Mouse (Mus musculus): ENCODE data around the gene Mmel1. TPM values are rescaled to one million over a fixed set of nuclear protein-coding genes. Genes with fewer than 3 reads are reported as not detected.

Mmel1 gene
- polyA plus RNA-seq, 1 experiment from 2014 or later, result 0.13 TPM

DNA sequence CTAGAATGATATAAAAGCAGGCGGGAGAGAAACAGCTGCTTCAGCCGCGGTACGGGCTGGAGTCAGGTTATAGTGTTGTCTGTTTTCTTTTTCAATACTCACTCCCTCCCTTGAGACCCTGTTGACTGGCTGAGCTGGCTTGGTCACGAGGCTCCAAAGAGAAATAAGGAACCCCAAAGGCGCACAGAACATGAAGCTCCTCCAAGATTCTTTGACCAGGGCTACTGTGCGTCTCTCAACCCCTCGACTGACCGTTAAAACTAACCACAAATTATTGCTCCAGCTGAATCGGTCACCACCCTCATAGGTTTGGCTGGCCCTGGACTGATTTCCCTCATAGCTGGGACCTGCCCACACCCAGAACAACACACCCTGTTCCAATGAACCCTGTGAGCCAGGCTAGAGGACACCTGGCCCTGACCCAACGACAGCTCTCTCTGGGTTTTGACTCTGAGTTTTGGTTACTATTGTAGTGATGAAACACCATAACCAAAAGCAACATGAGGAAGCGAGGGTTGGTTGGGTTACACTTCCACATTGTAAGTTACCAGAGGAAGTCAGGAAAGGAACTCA is 59.8 kb downstream of the Mmel1 start:
- no peak overlapping the region for H3K9ac ChIP-seq
- 0 out of 2 replicates have a peak overlapping the region, but pooled peaks have one; percentile 21 for H3K27ac ChIP-seq (ENCODE audit: low read depth)
- H3K27me3 ChIP-seq (ENCODE audit: insufficient read depth, low read length), result no peaks in the 10 kb centered on the region
- H3K36me3 ChIP-seq (ENCODE audit: insufficient read depth), result no peaks in the 10 kb centered on the region
- TF ChIP-seq CTCF (IDR thresholded peaks at IDR 0.05; ENCODE audit: low read depth), result no peak
- WGBS, result 74% methylated on average over 12 of the region's 12 CpGs
- ATAC-seq (ENCODE audit: insufficient read depth), result 0 out of 2 replicates have a peak, but pooled peaks have one; percentile 22
- peaks cover 5% of the 10 kb centered on the region for H3K4me1 ChIP-seq (ENCODE audit: insufficient read depth)
- H3K4me3 ChIP-seq (ENCODE audit: low read depth, low read length), result no peak overlapping the region
- DNase-seq, result no peak
- H3K4me2 ChIP-seq, result peak overlapping the region; percentile 50; the same call in 1 of the 2 replicates
- no peaks in the 10 kb centered on the region for H3K9me3 ChIP-seq (ENCODE audit: low read depth, low read length)

DNA sequence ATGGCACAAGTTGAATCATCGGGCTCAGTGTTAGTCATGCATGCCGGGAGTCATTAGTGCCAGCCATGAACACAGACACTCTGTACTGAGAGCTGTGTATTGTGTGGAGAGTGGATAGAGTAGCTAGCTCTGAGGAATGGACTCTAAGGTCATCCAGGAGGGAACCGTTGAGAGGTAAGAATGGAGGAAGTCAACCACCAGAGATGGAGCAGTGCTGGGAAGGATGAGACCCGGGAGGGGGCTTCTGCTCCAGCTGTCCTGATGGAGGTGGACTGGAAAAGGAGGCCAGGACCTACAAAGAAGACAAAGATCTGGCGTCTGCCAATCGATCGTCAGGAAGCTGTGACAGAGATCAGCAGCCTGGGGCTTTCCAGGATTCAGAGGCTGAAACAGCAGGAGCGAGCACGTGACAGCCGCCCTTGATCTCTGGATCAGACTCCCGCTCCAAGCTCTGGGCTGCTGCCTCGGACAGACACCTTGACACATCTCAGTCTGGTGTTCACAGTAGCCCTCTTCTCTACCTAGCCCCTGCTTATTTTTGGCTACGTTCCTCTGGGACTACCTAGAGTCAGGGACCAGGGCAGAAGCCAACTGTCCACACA is 64.0 kb downstream of the Mmel1 start:
- TF ChIP-seq CTCF (IDR thresholded peaks at IDR 0.05; ENCODE audit: low read depth), result no peak
- Histone ChIP-seq H3K36me3 (ENCODE audit: insufficient read depth) (no peaks in the 10 kb centered on the region), H3K9ac (no peak overlapping the region), H3K4me3 (ENCODE audit: low read depth, low read length) (no peak overlapping the region), H3K9me3 (ENCODE audit: low read depth, low read length) (no peaks in the 10 kb centered on the region), H3K27ac (ENCODE audit: low read depth) (no peak overlapping the region), H3K4me1 (ENCODE audit: insufficient read depth) (peaks cover under 1% of the 10 kb centered on the region; the same call in 1 of the 2 replicates), H3K4me2 (no peak overlapping the region), H3K27me3 (ENCODE audit: insufficient read depth, low read length) (no peaks in the 10 kb centered on the region)
- DNase-seq, result no peak
- WGBS, result 51% methylated on average over 13 of the region's 13 CpGs
- no peak for ATAC-seq (ENCODE audit: insufficient read depth)

DNA sequence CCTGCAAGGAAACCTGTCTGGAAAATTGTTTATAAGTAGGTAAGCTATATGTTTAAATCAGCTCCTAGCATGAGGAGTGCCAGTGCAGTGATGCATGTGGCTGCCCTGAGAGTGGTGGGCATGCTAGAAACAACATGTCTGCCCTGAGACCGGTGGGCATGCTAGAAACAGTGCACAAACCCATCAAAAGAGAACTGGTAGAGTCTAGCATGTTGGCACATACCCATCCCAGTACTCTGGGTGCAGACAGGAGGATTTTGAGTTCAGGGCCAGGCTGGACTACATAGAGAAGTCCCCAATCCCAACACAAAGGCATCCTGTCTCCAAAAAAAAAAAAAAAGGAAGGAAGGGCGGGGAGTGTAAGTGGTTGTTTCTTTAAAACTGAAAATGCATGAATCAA is 65.4 kb downstream of the Mmel1 start:
- no peaks in the 10 kb centered on the region for H3K9me3 ChIP-seq (ENCODE audit: low read depth, low read length)
- no peak overlapping the region for H3K4me2 ChIP-seq
- no peak overlapping the region for H3K27ac ChIP-seq (ENCODE audit: low read depth)
- TF ChIP-seq CTCF (IDR thresholded peaks at IDR 0.05; ENCODE audit: low read depth), result no peak
- H3K36me3 ChIP-seq (ENCODE audit: insufficient read depth), result no peaks in the 10 kb centered on the region
- no peaks in the 10 kb centered on the region for H3K27me3 ChIP-seq (ENCODE audit: insufficient read depth, low read length)
- ATAC-seq (ENCODE audit: insufficient read depth), result no peak
- DNase-seq, result no peak
- H3K4me3 ChIP-seq (ENCODE audit: low read depth, low read length), result no peak overlapping the region
- H3K4me1 ChIP-seq (ENCODE audit: insufficient read depth), result no peaks in the 10 kb centered on the region
- no peak overlapping the region for H3K9ac ChIP-seq
- WGBS, result 82% methylated on average over 2 of the region's 2 CpGs

DNA sequence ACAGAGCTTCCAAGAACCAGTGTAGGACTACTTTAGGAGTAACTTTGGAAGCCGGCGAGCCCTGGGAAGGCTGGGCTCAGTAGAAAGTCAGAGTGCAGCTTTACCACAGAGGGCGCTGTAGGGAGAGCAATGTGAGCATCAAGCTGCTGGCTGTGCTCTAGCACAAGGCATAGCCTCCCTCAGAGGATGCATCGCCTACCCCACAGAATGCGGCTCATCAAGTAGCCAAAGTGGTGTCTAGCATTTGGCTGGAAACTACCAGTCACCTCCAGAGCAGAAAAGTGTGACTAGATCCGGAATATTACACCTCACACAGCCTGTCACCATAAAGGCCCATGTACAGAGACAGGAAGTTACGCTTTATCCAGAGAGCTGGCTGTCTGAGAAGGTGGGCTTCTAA is 66.4 kb downstream of the Mmel1 start:
- Histone ChIP-seq H3K9ac (no peak overlapping the region), H3K27ac (ENCODE audit: low read depth) (no peak overlapping the region), H3K4me3 (ENCODE audit: low read depth, low read length) (no peak overlapping the region), H3K27me3 (ENCODE audit: insufficient read depth, low read length) (no peaks in the 10 kb centered on the region), H3K4me2 (no peak overlapping the region), H3K9me3 (ENCODE audit: low read depth, low read length) (no peaks in the 10 kb centered on the region), H3K4me1 (ENCODE audit: insufficient read depth) (no peaks in the 10 kb centered on the region), H3K36me3 (ENCODE audit: insufficient read depth) (no peaks in the 10 kb centered on the region)
- TF ChIP-seq CTCF (IDR thresholded peaks at IDR 0.05; ENCODE audit: low read depth), result peak; percentile 7; the same call in 1 of the 2 replicates
- ATAC-seq (ENCODE audit: insufficient read depth) (no peak), DNase-seq (no peak)
- WGBS, result 72% methylated on average over 7 of the region's 7 CpGs

DNA sequence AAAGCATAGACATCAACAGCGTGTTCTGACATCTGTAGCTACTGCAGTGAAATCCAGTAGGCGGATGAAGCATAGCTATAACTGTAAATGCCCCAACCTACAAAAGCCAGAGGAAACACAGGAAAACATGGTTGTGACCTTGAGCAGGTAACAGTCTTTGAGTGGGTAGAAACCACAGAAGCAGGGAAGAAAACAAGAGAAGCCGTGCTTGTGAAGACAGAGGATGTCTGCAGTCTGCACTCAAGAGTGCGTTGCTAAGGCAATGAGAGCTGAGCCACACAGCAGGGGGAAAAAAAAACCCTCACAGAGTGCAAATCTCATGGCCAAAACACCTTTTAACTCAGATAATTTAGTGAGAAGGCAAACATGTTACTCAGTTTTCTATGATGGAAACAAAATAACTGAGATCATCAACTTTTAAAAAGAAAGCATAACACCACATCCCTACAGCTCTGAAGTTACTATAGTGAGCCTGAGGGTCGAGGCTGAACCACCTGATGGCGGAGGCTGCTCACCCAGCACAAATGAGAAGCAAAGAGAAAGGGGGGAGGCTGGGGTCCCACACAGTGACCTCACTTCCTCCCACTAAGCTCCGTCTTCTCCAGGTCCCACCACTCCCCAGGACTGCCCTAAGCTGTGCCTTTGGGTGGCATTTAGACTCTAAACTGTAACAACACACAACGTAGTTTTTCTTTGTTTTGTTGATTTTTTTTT is 67.3 kb downstream of the Mmel1 start:
- DNase-seq (no peak), ATAC-seq (ENCODE audit: insufficient read depth) (no peak)
- Histone ChIP-seq H3K4me2 (no peak overlapping the region), H3K4me1 (ENCODE audit: insufficient read depth) (no peaks in the 10 kb centered on the region), H3K27me3 (ENCODE audit: insufficient read depth, low read length) (no peaks in the 10 kb centered on the region), H3K36me3 (ENCODE audit: insufficient read depth) (no peaks in the 10 kb centered on the region), H3K27ac (ENCODE audit: low read depth) (no peak overlapping the region), H3K9ac (no peak overlapping the region), H3K9me3 (ENCODE audit: low read depth, low read length) (no peaks in the 10 kb centered on the region), H3K4me3 (ENCODE audit: low read depth, low read length) (no peak overlapping the region)
- no peak for TF ChIP-seq CTCF (IDR thresholded peaks at IDR 0.05; ENCODE audit: low read depth)
- WGBS, result 51% methylated on average over 8 of the region's 8 CpGs

DNA sequence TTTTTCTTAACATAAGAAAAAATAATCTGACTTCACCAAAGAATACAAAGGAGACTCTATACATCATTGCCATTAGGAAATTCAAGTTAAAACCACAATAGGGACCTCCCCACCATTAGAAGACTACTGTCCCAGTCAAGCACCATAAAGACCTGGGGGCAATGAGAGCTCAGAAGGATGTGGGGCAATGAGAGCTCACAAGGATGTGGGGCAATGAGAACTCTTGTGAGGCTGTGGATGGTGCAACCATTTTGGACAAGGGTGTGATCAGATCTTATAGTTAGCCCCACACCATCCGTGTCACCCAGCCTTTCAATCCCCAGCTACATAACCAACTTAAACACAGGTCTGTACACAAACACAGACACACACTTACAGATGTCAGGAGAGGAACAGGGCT is 68.4 kb downstream of the Mmel1 start:
- no peak for ATAC-seq (ENCODE audit: insufficient read depth)
- TF ChIP-seq CTCF (IDR thresholded peaks at IDR 0.05; ENCODE audit: low read depth), result no peak
- WGBS, result 61% methylated on average over 1 of the region's 1 CpGs
- no peak for DNase-seq
- Histone ChIP-seq H3K9me3 (ENCODE audit: low read depth, low read length) (no peaks in the 10 kb centered on the region), H3K9ac (no peak overlapping the region), H3K36me3 (ENCODE audit: insufficient read depth) (no peaks in the 10 kb centered on the region), H3K4me3 (ENCODE audit: low read depth, low read length) (no peak overlapping the region), H3K27me3 (ENCODE audit: insufficient read depth, low read length) (no peaks in the 10 kb centered on the region), H3K4me2 (no peak overlapping the region), H3K4me1 (ENCODE audit: insufficient read depth) (no peaks in the 10 kb centered on the region), H3K27ac (ENCODE audit: low read depth) (no peak overlapping the region)

DNA sequence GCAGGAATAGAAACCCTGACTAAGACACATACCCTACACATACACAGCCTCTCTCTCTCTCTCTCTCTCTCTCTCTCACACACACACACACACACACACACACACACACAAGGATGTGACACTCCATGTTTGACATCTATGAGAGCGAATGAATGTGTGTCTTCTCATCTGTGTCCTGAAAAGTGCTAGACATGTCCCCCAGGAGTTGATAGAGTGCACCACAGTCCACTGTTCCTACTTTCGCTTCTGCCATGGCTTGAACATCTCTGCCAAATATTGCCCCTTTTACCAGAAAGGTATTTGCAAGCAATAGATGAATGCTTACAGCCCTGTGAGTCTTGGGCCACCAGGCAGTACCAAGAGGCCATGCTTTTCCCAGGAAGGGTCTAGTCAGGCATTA is 70.8 kb downstream of the Mmel1 start:
- H3K27me3 ChIP-seq (ENCODE audit: insufficient read depth, low read length), result no peaks in the 10 kb centered on the region
- H3K9me3 ChIP-seq (ENCODE audit: low read depth, low read length), result no peaks in the 10 kb centered on the region
- DNase-seq, result no peak
- no peak overlapping the region for H3K4me2 ChIP-seq
- no peak for TF ChIP-seq CTCF (IDR thresholded peaks at IDR 0.05; ENCODE audit: low read depth)
- H3K4me1 ChIP-seq (ENCODE audit: insufficient read depth), result no peaks in the 10 kb centered on the region
- no peak overlapping the region for H3K4me3 ChIP-seq (ENCODE audit: low read depth, low read length)
- no peak overlapping the region for H3K27ac ChIP-seq (ENCODE audit: low read depth)
- no peak overlapping the region for H3K9ac ChIP-seq
- no peak for ATAC-seq (ENCODE audit: insufficient read depth)
- 76% methylated on average over 2 of the region's 2 CpGs for WGBS
- H3K36me3 ChIP-seq (ENCODE audit: insufficient read depth), result no peaks in the 10 kb centered on the region

Data from lung, embryonic 14.5 days (tissue).